Mouse (Mus musculus) lung, postnatal 4 days (tissue): ENCODE data around the gene Nxph3.

Experiments
- DNase-seq, 2 experiments: peaks; one replicate each; pipeline ENCODE4 v3.0.0; 2021

Gene Nxph3

GRCm38 (mm10) chr11:95514298-95514861, at the start of gene Nxph3:
TSS of gene Nxph3 (minus strand) at chr11:95514570.
- DNase-seq: peak; percentile 83 to 85

GRCm38 (mm10) chr11:95563849-95564248, 49.5 kb upstream of the Nxph3 start:
- no peak for DNase-seq

GRCm38 (mm10) chr11:95560773-95561172, 46.4 kb upstream of the Nxph3 start:
- no peak for DNase-seq

GRCm38 (mm10) chr11:95559761-95560160, 45.4 kb upstream of the Nxph3 start:
- no peak for DNase-seq

GRCm38 (mm10) chr11:95557719-95558118, 43.3 kb upstream of the Nxph3 start:
- no peak for DNase-seq

- no peak for DNase-seq
Measured at GRCm38 (mm10) chr11:95557032-95557431, 42.7 kb upstream of the Nxph3 start.

GRCm38 (mm10) chr11:95555279-95555678, 40.9 kb upstream of the Nxph3 start:
- DNase-seq: no peak

GRCm38 (mm10) chr11:95550301-95551021, 36.1 kb upstream of the Nxph3 start:
- DNase-seq: no peak

GRCm38 (mm10) chr11:95546021-95546782, 31.8 kb upstream of the Nxph3 start:
- DNase-seq: no peak

GRCm38 (mm10) chr11:95544546-95545327, 30.4 kb upstream of the Nxph3 start:
- DNase-seq: no peak

- DNase-seq: no peak
Measured at GRCm38 (mm10) chr11:95540637-95541385, 26.4 kb upstream of the Nxph3 start.

- peak; percentile 22 to 54 for DNase-seq
Measured at GRCm38 (mm10) chr11:95538378-95539104, 24.2 kb upstream of the Nxph3 start.

GRCm38 (mm10) chr11:95533484-95534160, 19.3 kb upstream of the Nxph3 start:
- peak; percentile 87 to 91 for DNase-seq

GRCm38 (mm10) chr11:95532353-95533072, 18.1 kb upstream of the Nxph3 start:
- DNase-seq: no peak

GRCm38 (mm10) chr11:95528231-95528630, 13.9 kb upstream of the Nxph3 start:
- no peak for DNase-seq

- DNase-seq: no peak
Measured at GRCm38 (mm10) chr11:95527307-95527706, 12.9 kb upstream of the Nxph3 start.

GRCm38 (mm10) chr11:95521563-95521962, 7.2 kb upstream of the Nxph3 start:
- peak; percentile 79 to 85 for DNase-seq

- peak; percentile 89 to 92 for DNase-seq
Measured at GRCm38 (mm10) chr11:95520456-95521072, 6.2 kb upstream of the Nxph3 start.

- no peak for DNase-seq
Measured at GRCm38 (mm10) chr11:95519996-95520395, 5.6 kb upstream of the Nxph3 start.

- no peak for DNase-seq
Measured at GRCm38 (mm10) chr11:95519299-95519698, 4.9 kb upstream of the Nxph3 start.
